ENCODE assay signal across 8 mouse cellular contexts in genomic region chr13:43173262-43173661, GRCm38 (mm10). TPM values are rescaled to one million over a fixed set of nuclear protein-coding genes. Genes with fewer than 3 reads are reported as not detected.
DNase-seq lines count a peak whose midpoint lies in the region.

No protein-coding gene starts in this region.

- peak; percentile 85 to 86 for DNase-seq in B cell, adult 2 months
- peak; percentile 78 for DNase-seq in T-cell, adult 2 months (ENCODE audit: low spot score)
- peak; percentile 77 to 87 for DNase-seq in cerebellum, postnatal 36 days
- DNase-seq in heart, adult 18-20 months = peak; percentile 79 to 89
- peak; percentile 79 to 83 for DNase-seq in kidney, postnatal 4 days
- peak; percentile 68 to 77 for DNase-seq in lung, adult 18-20 months
- DNase-seq in retina, embryonic 14.5 days (ENCODE audit: low spot score) = peak; percentile 90
- peak; percentile 68 to 75 for DNase-seq in thymus, postnatal 36 days

RNA-seq across cellular contexts. Expression of gene Tbc1d7, which starts 2.0 kb away (rescaled TPM):
- 10 to 100 TPM; 26.7 to 34.9 TPM for total RNA-seq in heart, adult 18-20 months (2021)

Comparison
In these comparisons a context has a peak if more than half of its experiments do, and no peak if none do; other contexts are left out.
1. Peak in every context shown above with its lines: DNase-seq.